Mouse (Mus musculus) cerebellum, adult 9-10 months (tissue): Measurements from ENCODE around the gene Ppil6.

Experiments used
- DNase-seq: peaks from one replicate; pipeline ENCODE4 v3.0.0; 2022

Gene Ppil6

GRCm38 (mm10) chr10:41489708-41490517, at the start of gene Ppil6, which contains the start of gene Smpd2:
Gene Ppil6, plus strand, starts transcription at chr10:41490439.
Gene Smpd2, minus strand, starts transcription at chr10:41490369.
- peak; percentile 93 for DNase-seq

- DNase-seq: no peak
These were observed 42.0 kb upstream of the Ppil6 start for GRCm38 (mm10) chr10:41448216-41448615.

- DNase-seq: peak; percentile 69
These were observed 40.6 kb upstream of the Ppil6 start for GRCm38 (mm10) chr10:41449684-41450083.

- peak; percentile 97 for DNase-seq
These were observed 40.0 kb upstream of the Ppil6 start, which contains the start of gene Zbtb24 for GRCm38 (mm10) chr10:41450137-41450670. Gene Zbtb24, plus strand, starts transcription at chr10:41450383.

GRCm38 (mm10) chr10:41450780-41451522, 39.3 kb upstream of the Ppil6 start:
- no peak for DNase-seq

- peak; percentile 38 for DNase-seq
These were observed 38.6 kb upstream of the Ppil6 start for GRCm38 (mm10) chr10:41451656-41452055.

- DNase-seq: no peak
These were observed 37.4 kb upstream of the Ppil6 start for GRCm38 (mm10) chr10:41452791-41453190.

- no peak for DNase-seq
These were observed 30.2 kb upstream of the Ppil6 start for GRCm38 (mm10) chr10:41459990-41460389.

- DNase-seq: no peak
These were observed 29.7 kb upstream of the Ppil6 start for GRCm38 (mm10) chr10:41460501-41460900.

GRCm38 (mm10) chr10:41461057-41461722, 29.0 kb upstream of the Ppil6 start:
- DNase-seq: no peak

- no peak for DNase-seq
These were observed 25.8 kb upstream of the Ppil6 start for GRCm38 (mm10) chr10:41464401-41464955.

- DNase-seq: no peak
These were observed 22.9 kb upstream of the Ppil6 start for GRCm38 (mm10) chr10:41467325-41467724.

- no peak for DNase-seq
These were observed 19.5 kb upstream of the Ppil6 start for GRCm38 (mm10) chr10:41470693-41471092.

- DNase-seq: no peak
These were observed 17.7 kb upstream of the Ppil6 start for GRCm38 (mm10) chr10:41472534-41472933.

GRCm38 (mm10) chr10:41472962-41473481, 17.2 kb upstream of the Ppil6 start:
- no peak for DNase-seq

GRCm38 (mm10) chr10:41473782-41474468, 16.3 kb upstream of the Ppil6 start:
- no peak for DNase-seq

- no peak for DNase-seq
These were observed 15.3 kb upstream of the Ppil6 start for GRCm38 (mm10) chr10:41474981-41475391.

GRCm38 (mm10) chr10:41476171-41477017, 13.8 kb upstream of the Ppil6 start, which contains the start of gene Mical1:
Gene Mical1, plus strand, starts transcription at chr10:41476314.
- no peak for DNase-seq

GRCm38 (mm10) chr10:41477018-41477277, 13.3 kb upstream of the Ppil6 start:
- no peak for DNase-seq

GRCm38 (mm10) chr10:41477278-41478181, 12.7 kb upstream of the Ppil6 start:
- peak; percentile 36 for DNase-seq
